Mouse (Mus musculus) thymus, adult 2 months (tissue): ENCODE measurements around the gene Mettl9. TPM values are rescaled to one million over a fixed set of nuclear protein-coding genes. Genes with fewer than 3 reads are reported as not detected.

Experiments
- DNase-seq: peaks from one replicate; pipeline ENCODE4 v3.0.0; 2021
- H3K27ac ChIP-seq: fragments of 200-500 bp; 2 replicates; pipeline ENCODE4 v1.5.1; 2012; ENCODE audit warnings: low read length, control low read depth; ENCODE audit not compliant: control insufficient read depth, insufficient read depth
- H3K27me3 ChIP-seq: fragments of 200-500 bp; 2 replicates; pipeline ENCODE4 v1.6.1; 2012; ENCODE audit warnings: mild to moderate bottlenecking, low read length, moderate library complexity, mixed read lengths; ENCODE audit not compliant: control insufficient read depth, insufficient read depth
- H3K36me3 ChIP-seq: fragments of 200-500 bp; 2 replicates; pipeline ENCODE4 v1.6.1; 2012; ENCODE audit warnings: mild to moderate bottlenecking, low read length, moderate library complexity; ENCODE audit not compliant: control insufficient read depth, insufficient read depth
- H3K4me1 ChIP-seq: fragments of 200-500 bp; replicated peaks from 2 replicates; pipeline ENCODE4 v1.6.1; 2012; ENCODE audit warnings: low read length; ENCODE audit not compliant: control insufficient read depth, insufficient read depth
- H3K4me3 ChIP-seq: fragments of 200-500 bp; 2 replicates; pipeline ENCODE4 v1.5.1; 2012; ENCODE audit warnings: mild to moderate bottlenecking, low read length, control low read depth, moderate library complexity; ENCODE audit not compliant: control insufficient read depth, insufficient read depth
- CTCF ChIP-seq: fragments of 200-500 bp; IDR thresholded peaks from 2 replicates; pipeline ENCODE4 v1.5.1; 2012; ENCODE audit warnings: mild to moderate bottlenecking, control low read depth, low read length, moderate library complexity, borderline replicate concordance; ENCODE audit not compliant: control insufficient read depth, poor library complexity, insufficient read depth; ENCODE audit errors: extremely low read depth
- POLR2A ChIP-seq: fragments of 200-500 bp; IDR thresholded peaks from 2 replicates; pipeline ENCODE4 v1.6.1; 2012; ENCODE audit warnings: mild to moderate bottlenecking, low read length, control low read depth, moderate library complexity; ENCODE audit not compliant: control insufficient read depth, poor library complexity, insufficient read depth; ENCODE audit errors: extremely low read depth
- WGBS: fragments of 180-500 bp; shearing (Covaris S2); methylation state at CpG from one replicate; pipeline ENCODE4 v1.1.7; 2018; 5-methylcytosine and 5-hydroxymethylcytosine counted together
- polyA plus RNA-seq: library from polyadenylated mRNA; depleted of rRNA; stranded (reverse); fragments of >200 nt; gene quantifications from 2 replicates; pipeline ENCODE4 v1.2.3, GENCODE M21; 2012

The Mettl9 gene
- polyA plus RNA-seq, 1 experiment = 20.7 TPM

GRCm38 (mm10) chr7:121081350-121081749 lies 47.1 kb downstream of the Mettl9 start, which contains the start of gene Otoa:
TSS of gene Otoa (plus strand) at chr7:121081650.
- no peak within 1 kb of the TSS for H3K27ac ChIP-seq
- no peak within 1 kb of the TSS for H3K4me3 ChIP-seq
- TF ChIP-seq CTCF = no peak
- TF ChIP-seq POLR2A = no peak
- no peaks in the 10 kb centered on the region; the same call in 1 of the 2 replicates for H3K36me3 ChIP-seq
- H3K4me1 ChIP-seq = no peaks in the 10 kb centered on the region
- 94% methylated on average over 4 of the region's 4 CpGs for WGBS
- DNase-seq = no peak
- no peaks in the 10 kb centered on the region for H3K27me3 ChIP-seq

DNA sequence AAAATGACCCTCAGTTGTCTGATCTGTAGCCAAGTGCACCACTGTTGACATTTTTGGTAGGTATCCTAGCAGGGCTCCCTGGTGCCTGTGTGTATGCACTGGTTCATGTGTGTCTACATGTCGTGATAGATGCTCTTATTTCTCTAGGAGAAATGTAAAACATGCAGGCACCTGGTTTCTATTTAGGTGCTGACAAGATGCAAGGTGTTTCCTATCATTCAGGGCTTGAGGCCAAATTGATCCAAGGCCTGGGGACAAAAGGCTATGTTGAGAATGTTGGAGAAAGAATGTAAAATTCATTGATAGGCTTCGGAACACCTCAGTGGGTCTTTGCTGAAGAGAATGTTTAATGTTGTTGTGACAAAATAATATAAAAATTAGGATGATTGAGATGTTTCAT lies 47.6 kb downstream of the Mettl9 start:
- DNase-seq = no peak
- 89% methylated on average over 2 of the region's 2 CpGs for WGBS
- no peak overlapping the region for H3K4me3 ChIP-seq
- no peaks in the 10 kb centered on the region for H3K4me1 ChIP-seq
- H3K27me3 ChIP-seq = no peaks in the 10 kb centered on the region
- TF ChIP-seq POLR2A (no peak), CTCF (no peak)
- H3K27ac ChIP-seq = no peak overlapping the region
- no peaks in the 10 kb centered on the region; the same call in 1 of the 2 replicates for H3K36me3 ChIP-seq

DNA sequence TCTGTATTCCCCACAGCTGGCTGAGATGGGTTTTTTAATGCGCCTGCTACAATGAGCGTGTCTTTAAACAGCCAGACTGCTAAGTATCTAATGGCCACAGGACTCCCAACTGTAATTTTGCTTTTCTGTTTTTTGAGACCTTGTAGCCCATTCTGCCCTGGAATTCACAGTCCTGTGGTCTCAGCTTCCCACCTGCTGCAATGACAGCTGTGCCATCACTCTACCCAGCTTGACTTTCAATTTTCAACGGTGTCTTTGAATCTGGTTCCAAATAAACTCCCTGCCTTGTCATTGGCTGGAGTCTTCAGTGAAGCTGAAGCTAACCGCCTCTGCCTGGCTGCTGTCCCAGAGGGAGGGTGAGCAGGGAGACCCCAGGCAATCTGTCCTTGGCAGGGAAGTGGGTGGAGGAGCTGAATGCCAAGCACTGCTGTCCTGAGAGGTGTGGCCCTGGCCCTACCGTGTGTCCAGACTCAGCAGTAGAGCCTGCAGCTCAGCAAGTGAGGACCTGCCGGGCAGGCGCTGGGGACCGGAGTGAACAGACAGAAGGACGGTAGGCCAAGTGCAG lies 48.8 kb downstream of the Mettl9 start:
- 94% methylated on average over 9 of the region's 9 CpGs for WGBS
- no peaks in the 10 kb centered on the region for H3K27me3 ChIP-seq
- DNase-seq = no peak
- TF ChIP-seq POLR2A = no peak
- no peak for TF ChIP-seq CTCF
- H3K36me3 ChIP-seq = no peaks in the 10 kb centered on the region
- no peak overlapping the region for H3K4me3 ChIP-seq
- no peak overlapping the region for H3K27ac ChIP-seq
- H3K4me1 ChIP-seq = no peaks in the 10 kb centered on the region

DNA sequence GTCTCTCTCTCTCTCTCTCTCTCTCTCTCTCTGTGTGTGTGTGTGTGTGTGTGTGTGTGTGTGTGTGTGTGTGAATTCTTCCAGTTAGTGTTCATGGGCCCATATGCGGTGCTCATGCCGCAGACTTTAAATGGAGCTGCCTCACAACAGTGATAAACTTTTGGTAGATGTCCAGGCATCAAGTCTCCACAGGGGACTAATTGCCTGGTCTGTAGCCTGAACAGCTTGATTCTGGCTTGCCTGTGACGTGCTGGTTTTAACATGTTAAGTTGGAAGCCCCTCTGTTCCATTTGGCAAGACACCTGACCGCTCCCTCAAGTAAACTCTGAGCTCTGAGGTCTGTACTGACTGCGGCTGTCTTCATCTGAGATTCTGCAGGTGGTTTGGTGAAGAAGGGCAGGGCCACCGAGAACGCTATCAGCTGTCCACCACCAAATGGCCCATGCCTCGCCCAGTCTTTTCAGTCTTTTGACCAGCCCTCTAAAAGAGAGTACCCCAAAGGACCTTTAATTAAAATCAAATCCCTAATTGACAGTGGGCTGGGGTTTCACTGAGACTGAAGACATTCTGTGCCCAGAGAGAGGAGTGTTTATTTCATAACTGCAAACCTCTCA lies 50.7 kb downstream of the Mettl9 start:
- Histone ChIP-seq H3K36me3 (no peaks in the 10 kb centered on the region), H3K4me1 (no peaks in the 10 kb centered on the region), H3K27ac (no peak overlapping the region), H3K27me3 (no peaks in the 10 kb centered on the region), H3K4me3 (no peak overlapping the region)
- DNase-seq = no peak
- TF ChIP-seq CTCF (no peak), POLR2A (no peak)
- 88% methylated on average over 8 of the region's 8 CpGs for WGBS

DNA sequence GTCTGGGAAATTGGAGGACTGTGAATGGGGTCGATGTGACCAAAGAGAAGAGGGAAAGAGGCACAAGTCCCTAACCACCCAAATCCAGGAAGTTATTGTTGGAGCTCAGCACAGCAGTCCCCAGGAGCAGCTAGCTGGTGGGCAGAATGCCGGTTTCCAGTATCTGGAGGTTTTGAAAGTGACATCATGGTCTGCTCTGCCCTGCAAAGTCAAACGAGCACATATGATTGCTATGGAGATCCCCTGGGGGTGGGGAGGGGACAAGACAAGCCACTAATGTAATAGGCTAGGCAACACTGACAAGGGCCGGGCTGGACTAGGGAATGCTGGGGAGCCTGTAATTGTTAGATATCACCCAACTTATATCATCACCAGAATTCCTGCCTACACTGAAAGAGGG lies 51.3 kb downstream of the Mettl9 start:
- H3K4me1 ChIP-seq = no peaks in the 10 kb centered on the region
- WGBS = 40% methylated on average over 4 of the region's 4 CpGs
- H3K4me3 ChIP-seq = no peak overlapping the region
- no peak overlapping the region for H3K27ac ChIP-seq
- TF ChIP-seq CTCF (no peak), POLR2A (no peak)
- no peaks in the 10 kb centered on the region for H3K36me3 ChIP-seq
- H3K27me3 ChIP-seq = no peaks in the 10 kb centered on the region
- DNase-seq = no peak

- no peak for DNase-seq
- Histone ChIP-seq H3K4me1 (no peaks in the 10 kb centered on the region), H3K27me3 (no peaks in the 10 kb centered on the region), H3K36me3 (no peaks in the 10 kb centered on the region), H3K27ac (no peak overlapping the region), H3K4me3 (no peak overlapping the region)
- TF ChIP-seq POLR2A (no peak), CTCF (no peak)
- 77% methylated on average over 5 of the region's 5 CpGs for WGBS
Observed at GRCm38 (mm10) chr7:121088745-121089144, 54.5 kb downstream of the Mettl9 start.
